Comparison of ENCODE assay signal across 9 mouse cellular contexts in the genomic region with DNA sequence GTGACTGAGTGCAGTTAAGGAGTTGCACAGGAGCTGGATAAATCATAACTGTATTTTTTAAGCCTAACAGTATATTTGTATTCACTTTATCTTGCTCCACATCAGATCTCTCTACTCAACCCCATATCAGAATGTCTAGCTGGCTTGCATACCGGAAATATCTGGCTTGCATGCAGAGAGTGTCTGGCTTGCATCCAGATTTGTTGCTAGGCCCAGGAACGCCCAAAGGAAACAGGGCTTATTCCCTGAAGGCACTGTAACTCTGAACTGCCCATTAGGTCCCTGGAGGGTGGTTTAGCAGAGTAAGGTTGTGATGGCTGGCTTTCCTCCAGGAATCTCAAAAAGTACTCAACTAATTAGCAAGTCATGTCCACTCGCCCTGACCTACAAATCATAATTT.
DNase-seq lines count a peak whose midpoint lies in the region; ATAC-seq and TF ChIP-seq lines count a peak whose summit lies in the region.
"Had no signal": no experiment of that assay in that cellular context is flagged by ENCODE, and none has a peak within 500 bp of the region (broad histone marks: within the 10 kb centered on the region; RNA-seq: fewer than 3 reads in every experiment).

No protein-coding gene starts in this region.

- no peak overlapping the region for H3K4me3 ChIP-seq in midbrain, embryonic 14.5 days (replicated peaks; ENCODE audit: low read depth, low read length)
- H3K4me3 ChIP-seq in midbrain, embryonic 13.5 days (replicated peaks), result no peak overlapping the region
- no peak overlapping the region for H3K4me3 ChIP-seq in kidney, postnatal 0 days (replicated peaks; ENCODE audit: low read depth, low read length)
- H3K4me3 ChIP-seq in intestine, embryonic 16.5 days (ENCODE audit: low read length), result no peak overlapping the region
- H3K4me3 ChIP-seq: liver, embryonic 15.5 days had no signal

- no peak overlapping the region for H3K4me2 ChIP-seq in midbrain, embryonic 14.5 days (ENCODE audit: low read length)
- H3K4me2 ChIP-seq in midbrain, embryonic 13.5 days (replicated peaks), result no peak overlapping the region
- no peak overlapping the region for H3K4me2 ChIP-seq in kidney, postnatal 0 days (ENCODE audit: low read length)
- H3K4me2 ChIP-seq in intestine, embryonic 16.5 days (ENCODE audit: low read depth, low read length), result no peak overlapping the region
- H3K4me2 ChIP-seq: liver, embryonic 15.5 days had no signal

- no peak for ATAC-seq in midbrain, embryonic 14.5 days (ENCODE audit: low FRiP score, low TSS enrichment)
- no peak for ATAC-seq in midbrain, embryonic 13.5 days
- ATAC-seq in kidney, postnatal 0 days (replicated peaks; ENCODE audit: low FRiP score, low read depth), result no peak
- ATAC-seq in megakaryocyte-erythroid progenitor cell, adult 5-6 weeks (replicated peaks; ENCODE audit: low FRiP score, low TSS enrichment, poor library complexity, severe bottlenecking), result 0 out of 2 replicates have a peak, but pooled peaks have one; percentile 30
- no peak for ATAC-seq in intestine, embryonic 16.5 days

- H3K27me3 ChIP-seq in midbrain, embryonic 14.5 days (ENCODE audit: control insufficient read depth, insufficient read depth, low read length), result no peaks in the 10 kb centered on the region
- no peaks in the 10 kb centered on the region for H3K27me3 ChIP-seq in midbrain, embryonic 13.5 days
- H3K27me3 ChIP-seq in kidney, postnatal 0 days (ENCODE audit: insufficient read depth, low read length), result no peaks in the 10 kb centered on the region
- H3K27me3 ChIP-seq in intestine, embryonic 16.5 days (replicated peaks; ENCODE audit: control insufficient read depth, insufficient read depth, low read length), result no peaks in the 10 kb centered on the region
- H3K27me3 ChIP-seq: liver, embryonic 15.5 days had no signal

- no peaks in the 10 kb centered on the region for H3K9me3 ChIP-seq in midbrain, embryonic 14.5 days (ENCODE audit: control insufficient read depth, low read length)
- H3K9me3 ChIP-seq in midbrain, embryonic 13.5 days, result no peaks in the 10 kb centered on the region
- H3K9me3 ChIP-seq in kidney, postnatal 0 days (replicated peaks; ENCODE audit: low read length), result no peaks in the 10 kb centered on the region
- no peaks in the 10 kb centered on the region for H3K9me3 ChIP-seq in intestine, embryonic 16.5 days (ENCODE audit: control insufficient read depth, low read length)
- H3K9me3 ChIP-seq: liver, embryonic 15.5 days had no signal

- WGBS in midbrain, embryonic 14.5 days, result 70% methylated on average over 3 of the region's 3 CpGs
- 87% methylated on average over 3 of the region's 3 CpGs for WGBS in midbrain, embryonic 13.5 days
- 40% methylated on average over 3 of the region's 3 CpGs for WGBS in kidney, postnatal 0 days
- WGBS in intestine, embryonic 16.5 days, result 61% methylated on average over 3 of the region's 3 CpGs

- H3K9ac ChIP-seq in midbrain, embryonic 14.5 days (replicated peaks; ENCODE audit: low read length), result no peak overlapping the region
- H3K9ac ChIP-seq in midbrain, embryonic 13.5 days (replicated peaks), result no peak overlapping the region
- H3K9ac ChIP-seq in kidney, postnatal 0 days (ENCODE audit: low read depth, low read length), result no peak overlapping the region
- H3K9ac ChIP-seq in intestine, embryonic 16.5 days (ENCODE audit: low read depth, low read length), result no peak overlapping the region
- H3K9ac ChIP-seq: liver, embryonic 15.5 days had no signal

- H3K27ac ChIP-seq in midbrain, embryonic 14.5 days (replicated peaks; ENCODE audit: low read depth, low read length), result no peak overlapping the region
- H3K27ac ChIP-seq in midbrain, embryonic 13.5 days, result no peak overlapping the region
- H3K27ac ChIP-seq in kidney, postnatal 0 days, result no peak overlapping the region
- no peak overlapping the region for H3K27ac ChIP-seq in intestine, embryonic 16.5 days (ENCODE audit: low read length)
- H3K27ac ChIP-seq: liver, embryonic 15.5 days had no signal

- no peaks in the 10 kb centered on the region for H3K4me1 ChIP-seq in midbrain, embryonic 14.5 days (ENCODE audit: control insufficient read depth, insufficient read depth, low read length)
- H3K4me1 ChIP-seq in midbrain, embryonic 13.5 days (replicated peaks), result no peaks in the 10 kb centered on the region
- no peaks in the 10 kb centered on the region for H3K4me1 ChIP-seq in kidney, postnatal 0 days (replicated peaks; ENCODE audit: insufficient read depth, low read length)
- no peaks in the 10 kb centered on the region for H3K4me1 ChIP-seq in intestine, embryonic 16.5 days (ENCODE audit: control insufficient read depth, insufficient read depth, low read length)
- H3K4me1 ChIP-seq: liver, embryonic 15.5 days had no signal

- DNase-seq in adrenal gland, postnatal 14 days, result peak; percentile 33
- no peak for DNase-seq in adrenal gland, adult (ENCODE audit: inconsistent age in 2 of 2, low spot score in 1 of 2)
- DNase-seq in midbrain, embryonic 14.5 days, result peak; percentile 8
- peak; percentile 75 for DNase-seq in kidney, postnatal 0 days (ENCODE audit: low spot score)
- DNase-seq in gastrocnemius, postnatal 10 days, result no peak

- no peaks in the 10 kb centered on the region for H3K36me3 ChIP-seq in midbrain, embryonic 14.5 days (ENCODE audit: control insufficient read depth, insufficient read depth, low read length)
- no peaks in the 10 kb centered on the region for H3K36me3 ChIP-seq in midbrain, embryonic 13.5 days
- H3K36me3 ChIP-seq in kidney, postnatal 0 days (ENCODE audit: insufficient read depth, low read length), result no peaks in the 10 kb centered on the region
- no peaks in the 10 kb centered on the region for H3K36me3 ChIP-seq in intestine, embryonic 16.5 days (ENCODE audit: control insufficient read depth, insufficient read depth, low read length)
- H3K36me3 ChIP-seq: liver, embryonic 15.5 days had no signal

- TF ChIP-seq CTCF in kidney, postnatal 0 days (IDR thresholded peaks at IDR 0.05; ENCODE audit: low read depth), result no peak

Comparison
In these comparisons a context has a peak if more than half of its experiments do, and no peak if none do; other contexts are left out.
1. DNase-seq: peak in adrenal gland, postnatal 14 days (single experiment), midbrain, embryonic 14.5 days (single experiment) and kidney, postnatal 0 days (single experiment); none in adrenal gland, adult (0 of 2) and gastrocnemius, postnatal 10 days (single experiment).